Comparison of ENCODE assay signal across 1 mouse cellular context in genomic region chr5:100845848-100846598, GRCm38 (mm10).
TF ChIP-seq lines count a peak whose summit lies in the region.

No protein-coding gene starts in this region.

TF ChIP-seq in CH12.LX, 34 proteins besides CTCF, POLR2A, EP300 and RAD21:
- TF ChIP-seq KAT2A (IDR thresholded peaks at IDR 0.05; ENCODE audit: insufficient replicate concordance, low read length) (no peak), MAX (IDR thresholded peaks at IDR 0.05; ENCODE audit: low read length) (no peak), POLR2AphosphoS2 (IDR thresholded peaks at IDR 0.05; ENCODE audit: low read depth, low read length) (no peak), NRF1 (IDR thresholded peaks at IDR 0.05; ENCODE audit: low read depth, low read length) (no peak), RCOR1 (conservative IDR thresholded peaks at IDR 0.05; ENCODE audit: low read depth, low read length) (no peak), USF2 (conservative IDR thresholded peaks at IDR 0.05; ENCODE audit: low read depth, low read length) (no peak), JUND (conservative IDR thresholded peaks at IDR 0.05; ENCODE audit: low read depth, low read length) (no peak), CHD2 (IDR thresholded peaks at IDR 0.05; ENCODE audit: low read length) (0 out of 2 replicates have a peak, but pooled peaks have one; percentile 48), MEF2A (IDR thresholded peaks at IDR 0.05; ENCODE audit: borderline replicate concordance, low read depth, low read length) (no peak), MYC (IDR thresholded peaks at IDR 0.05; ENCODE audit: low read depth, low read length) (no peak), ZMIZ1 (IDR thresholded peaks at IDR 0.05; ENCODE audit: low read depth, low read length) (no peak), MXI1 (IDR thresholded peaks at IDR 0.05; ENCODE audit: low read depth, low read length) (no peak; the same call in 1 of the 2 replicates), SMC3 (IDR thresholded peaks at IDR 0.05; ENCODE audit: low read depth, low read length) (no peak), HCFC1 (IDR thresholded peaks at IDR 0.05; ENCODE audit: low read depth, low read length) (no peak), E2F4 (IDR thresholded peaks at IDR 0.05; ENCODE audit: insufficient replicate concordance, low read depth, low read length) (no peak), TCF12 (IDR thresholded peaks at IDR 0.05; ENCODE audit: low read depth, low read length) (peak; percentile 11; the same call in 1 of the 2 replicates), MAFK (IDR thresholded peaks at IDR 0.05; ENCODE audit: insufficient replicate concordance, low read length) (no peak), USF1 (IDR thresholded peaks at IDR 0.05; ENCODE audit: low read depth, low read length) (no peak), UBTF (IDR thresholded peaks at IDR 0.05; ENCODE audit: low read depth, low read length) (0 out of 2 replicates have a peak, but pooled peaks have one; percentile 65), TBP (conservative IDR thresholded peaks at IDR 0.05; ENCODE audit: low read depth, low read length) (no peak), SIN3A (IDR thresholded peaks at IDR 0.05; ENCODE audit: low read length) (peak; percentile 16; the same call in 1 of the 2 replicates), ETS1 (conservative IDR thresholded peaks at IDR 0.05; ENCODE audit: low read depth, low read length) (no peak), GABPA (IDR thresholded peaks at IDR 0.05; ENCODE audit: insufficient replicate concordance, low read depth, low read length) (no peak), ELF1 (IDR thresholded peaks at IDR 0.05; ENCODE audit: low read depth, low read length) (no peak), ZC3H11A (IDR thresholded peaks at IDR 0.05; ENCODE audit: low read depth, low read length) (no peak), MAZ (IDR thresholded peaks at IDR 0.05; ENCODE audit: low read depth, low read length) (no peak)
